Mouse (Mus musculus): Measurements from ENCODE around the gene Ndufaf4.

GRCm38 (mm10) chr4:24897851-24898515 is at the start of gene Ndufaf4:
- TF ChIP-seq CTCF (IDR thresholded peaks at IDR 0.05; ENCODE audit: control insufficient read depth, insufficient read depth, insufficient replicate concordance, low read depth, low read length) (peak; percentile 98), POLR2A (IDR thresholded peaks at IDR 0.05; ENCODE audit: control insufficient read depth, low read depth, low read length) (peak; percentile 87)

All from testis, adult 2 months (tissue).